Mouse (Mus musculus) stomach, embryonic 15.5 days (tissue): ENCODE data around the gene Rnf224. TPM values are rescaled to one million over a fixed set of nuclear protein-coding genes. Genes with fewer than 3 reads are reported as not detected.

Source experiments
- ATAC-seq: fragments of 200-750 bp; cut with Nextera tagmentation; 2 replicates; pipeline ENCODE4 v1.8.0; 2017; ENCODE audit warnings: low read depth, moderate number of reproducible peaks, moderate TSS enrichment; ENCODE audit not compliant: insufficient read depth, low FRiP score
- H3K27ac ChIP-seq: fragments of 300-500 bp; sonication (generic); 2 replicates; pipeline ENCODE4 v1.5.1; 2015; ENCODE audit warnings: mild to moderate bottlenecking, inconsistent platforms
- H3K27me3 ChIP-seq: fragments of 300-500 bp; sonication (generic); replicated peaks from 2 replicates; pipeline ENCODE4 v1.6.1; 2015; ENCODE audit warnings: inconsistent platforms
- H3K36me3 ChIP-seq: fragments of 300-500 bp; sonication (generic); 2 replicates; pipeline ENCODE4 v1.6.1; 2015; ENCODE audit warnings: inconsistent platforms
- H3K4me1 ChIP-seq: fragments of 300-500 bp; sonication (generic); 2 replicates; pipeline ENCODE4 v1.6.1; 2015; ENCODE audit warnings: inconsistent platforms
- H3K4me2 ChIP-seq: fragments of 300-500 bp; sonication (generic); 2 replicates; pipeline ENCODE4 v1.6.1; 2015; ENCODE audit warnings: mild to moderate bottlenecking, inconsistent platforms
- H3K4me3 ChIP-seq: fragments of 300-500 bp; sonication (generic); replicated peaks from 2 replicates; pipeline ENCODE4 v1.5.1; 2015; ENCODE audit warnings: inconsistent platforms
- H3K9ac ChIP-seq: fragments of 300-500 bp; sonication (generic); 2 replicates; pipeline ENCODE4 v1.6.1; 2015; ENCODE audit warnings: inconsistent platforms
- H3K9me3 ChIP-seq: fragments of 300-500 bp; sonication (generic); 2 replicates; pipeline ENCODE4 v1.6.1; 2016; ENCODE audit warnings: inconsistent platforms
- WGBS: fragments of 180-500 bp; shearing (Covaris S2); methylation state at CpG from one replicate; pipeline ENCODE4 v1.1.7; 2015; 5-methylcytosine and 5-hydroxymethylcytosine counted together
- polyA plus RNA-seq: library from polyadenylated mRNA; unstranded; fragments of >200 nt; fragmentation: Nextera tagmentation; extraction: Ambion mirVana; gene quantifications from 2 replicates; pipeline ENCODE4 v1.2.1, GENCODE M21; 2015

Rnf224 gene
- polyA plus RNA-seq, 1 experiment from 2014 or later: 0.13 TPM

DNA sequence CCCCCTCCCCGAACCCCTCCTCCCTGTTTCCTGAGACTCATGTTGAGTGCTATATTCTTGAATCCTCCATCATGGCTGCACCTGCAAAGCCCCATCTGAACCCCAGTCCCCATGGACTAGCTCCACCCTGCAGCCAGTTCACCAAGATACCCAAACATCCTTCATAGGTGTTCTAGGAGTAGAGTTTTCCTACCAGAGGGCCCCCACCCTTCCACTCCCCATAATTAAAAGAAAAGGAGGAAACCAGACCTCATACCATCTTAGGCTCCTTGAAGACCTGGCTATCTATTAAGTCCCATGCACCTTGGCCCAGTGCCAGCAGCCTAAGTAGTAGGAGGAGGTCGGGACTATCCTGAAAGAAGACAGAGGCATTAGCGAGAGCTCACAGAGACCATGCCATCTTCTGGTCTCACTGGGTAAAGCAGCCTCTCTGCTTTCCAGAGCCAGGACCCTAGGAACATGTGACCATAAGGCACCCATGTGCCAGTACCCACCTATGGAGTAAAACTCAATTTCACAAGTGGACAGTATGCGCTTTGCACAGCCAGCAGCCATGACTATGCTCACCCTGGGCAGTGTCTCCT is 32.9 kb downstream of the Rnf224 start:
- no peak overlapping the region for H3K9ac ChIP-seq
- H3K36me3 ChIP-seq: peaks cover 69% of the 10 kb centered on the region
- no peak overlapping the region for H3K4me3 ChIP-seq
- no peak overlapping the region for H3K4me2 ChIP-seq
- ATAC-seq: 0 out of 2 replicates have a peak, but pooled peaks have one; percentile 16
- WGBS: 58% methylated on average over 4 of the region's 4 CpGs
- no peak overlapping the region for H3K27ac ChIP-seq
- no peaks in the 10 kb centered on the region for H3K27me3 ChIP-seq
- H3K4me1 ChIP-seq: 0 out of 2 replicates have a peak, but pooled peaks cover under 1% of the 10 kb centered on the region
- no peaks in the 10 kb centered on the region for H3K9me3 ChIP-seq

DNA sequence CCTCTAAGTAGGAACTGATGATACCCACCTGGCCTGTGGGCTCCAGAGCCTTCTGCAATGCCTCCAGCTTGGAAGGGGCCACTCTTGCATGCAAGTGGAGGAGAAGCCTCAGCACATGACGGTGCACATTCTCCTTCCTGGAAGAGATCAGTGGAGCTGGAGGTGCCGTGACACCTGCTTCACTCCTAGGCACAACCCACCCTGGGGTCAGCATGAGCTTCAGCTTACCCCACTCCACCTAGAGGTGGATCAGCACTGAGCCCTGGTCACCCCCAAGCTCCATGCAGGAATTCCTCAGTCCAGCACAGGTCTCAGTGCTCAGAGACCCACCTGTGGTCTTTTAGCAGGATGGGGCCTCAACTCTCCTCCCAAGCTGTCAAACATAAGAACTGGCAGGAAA is 36.0 kb downstream of the Rnf224 start:
- Histone ChIP-seq H3K27ac (no peak overlapping the region), H3K4me3 (no peak overlapping the region), H3K4me2 (no peak overlapping the region), H3K4me1 (0 out of 2 replicates have a peak, but pooled peaks cover 3% of the 10 kb centered on the region), H3K27me3 (no peaks in the 10 kb centered on the region), H3K9ac (no peak overlapping the region), H3K36me3 (peaks cover 58% of the 10 kb centered on the region), H3K9me3 (no peaks in the 10 kb centered on the region)
- WGBS: 90% methylated on average over 2 of the region's 2 CpGs
- ATAC-seq: no peak

- Histone ChIP-seq H3K36me3 (peaks cover 34% of the 10 kb centered on the region), H3K4me3 (no peak overlapping the region), H3K9ac (no peak overlapping the region), H3K4me1 (peaks cover 29% of the 10 kb centered on the region), H3K9me3 (no peaks in the 10 kb centered on the region), H3K27ac (0 out of 2 replicates have a peak overlapping the region, but pooled peaks have one; percentile 90), H3K4me2 (no peak overlapping the region), H3K27me3 (0 out of 2 replicates have a peak, but pooled peaks cover 4% of the 10 kb centered on the region)
- no peak for ATAC-seq
Observed at GRCm38 (mm10) chr2:25197946-25198345, 38.6 kb downstream of the Rnf224 start.

GRCm38 (mm10) chr2:25197191-25197590 is 39.4 kb downstream of the Rnf224 start:
- Histone ChIP-seq H3K9me3 (no peaks in the 10 kb centered on the region), H3K9ac (0 out of 2 replicates have a peak overlapping the region, but pooled peaks have one; percentile 4), H3K27me3 (0 out of 2 replicates have a peak, but pooled peaks cover 4% of the 10 kb centered on the region), H3K4me2 (peak overlapping the region; percentile 66), H3K4me1 (peaks cover 29% of the 10 kb centered on the region), H3K4me3 (peak overlapping the region; percentile 43; the same call in 1 of the 2 replicates), H3K36me3 (peaks cover 26% of the 10 kb centered on the region), H3K27ac (peak overlapping the region; percentile 90)
- 22% methylated on average over 2 of the region's 2 CpGs for WGBS
- ATAC-seq: no peak

GRCm38 (mm10) chr2:25196172-25196954 is 40.2 kb downstream of the Rnf224 start, which contains the start of gene Tor4a:
TSS of gene Tor4a (minus strand) at chr2:25196886.
- 0 out of 2 replicates have a peak, but pooled peaks cover 4% of the 10 kb centered on the region for H3K27me3 ChIP-seq
- WGBS: 8% methylated on average over 8 of the region's 8 CpGs
- peaks cover 29% of the 10 kb centered on the region for H3K4me1 ChIP-seq
- no peaks in the 10 kb centered on the region for H3K9me3 ChIP-seq
- H3K4me3 ChIP-seq: peak within 1 kb of the TSS; percentile 43
- peak within 1 kb of the TSS; percentile 90 for H3K27ac ChIP-seq
- peak; percentile 85 for ATAC-seq
- peak within 1 kb of the TSS; percentile 66 for H3K4me2 ChIP-seq
- H3K36me3 ChIP-seq: peaks cover 18% of the 10 kb centered on the region
- H3K9ac ChIP-seq: peak within 1 kb of the TSS; percentile 24

DNA sequence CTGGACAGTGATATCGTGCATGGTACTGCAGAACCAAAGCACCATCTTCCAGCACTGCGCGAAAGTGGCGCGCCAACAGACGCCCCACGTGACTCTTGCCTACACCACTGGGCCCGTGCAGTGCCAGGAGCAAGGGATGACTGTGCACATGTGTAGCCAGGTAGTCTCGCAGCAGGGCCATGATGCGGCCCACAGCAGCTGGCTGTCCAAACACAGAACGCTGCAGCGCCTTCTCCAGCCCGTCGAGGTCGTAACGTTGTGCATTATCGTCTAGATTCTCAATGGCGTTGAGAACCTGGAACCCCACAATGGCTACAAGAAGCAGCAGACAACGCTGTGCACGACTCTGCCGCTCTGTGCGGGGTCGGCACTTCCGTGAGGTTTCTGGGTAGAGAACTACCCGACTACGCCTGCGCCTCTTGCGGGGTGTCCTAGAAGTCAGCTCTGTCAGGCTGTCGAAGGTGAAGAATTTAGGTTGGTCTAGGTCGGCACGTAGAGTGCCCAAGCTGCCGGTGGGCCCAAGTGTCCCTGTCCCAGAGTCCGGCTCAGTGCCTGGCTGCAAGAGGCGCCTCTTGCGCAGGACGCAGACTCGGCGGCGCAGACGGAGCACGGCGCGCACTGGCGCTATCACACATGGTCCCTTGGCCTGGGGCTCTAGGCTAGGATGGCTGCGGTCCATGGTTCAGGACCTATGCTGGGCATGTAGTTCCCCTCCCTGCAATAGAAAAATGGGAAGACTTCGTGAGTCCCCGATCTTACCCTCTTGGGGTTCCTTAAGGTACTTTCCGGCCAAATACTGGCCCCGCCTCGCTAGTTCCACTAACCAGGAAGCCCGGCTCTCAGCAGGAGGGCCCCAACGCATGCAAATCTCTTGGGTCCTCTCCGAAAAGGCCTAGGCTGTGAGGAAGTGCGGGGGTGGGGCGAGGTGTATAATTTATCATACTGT is 41.1 kb downstream of the Rnf224 start:
- peak overlapping the region; percentile 24 for H3K9ac ChIP-seq
- H3K27me3 ChIP-seq: 0 out of 2 replicates have a peak, but pooled peaks cover 4% of the 10 kb centered on the region
- peak overlapping the region; percentile 90 for H3K27ac ChIP-seq
- peak overlapping the region; percentile 66 for H3K4me2 ChIP-seq
- no peaks in the 10 kb centered on the region for H3K9me3 ChIP-seq
- peaks cover 10% of the 10 kb centered on the region for H3K36me3 ChIP-seq
- peaks cover 29% of the 10 kb centered on the region for H3K4me1 ChIP-seq
- 17% methylated on average over 55 of the region's 55 CpGs for WGBS
- peak overlapping the region; percentile 43 for H3K4me3 ChIP-seq
- peak; percentile 21; the same call in 1 of the 2 replicates for ATAC-seq

DNA sequence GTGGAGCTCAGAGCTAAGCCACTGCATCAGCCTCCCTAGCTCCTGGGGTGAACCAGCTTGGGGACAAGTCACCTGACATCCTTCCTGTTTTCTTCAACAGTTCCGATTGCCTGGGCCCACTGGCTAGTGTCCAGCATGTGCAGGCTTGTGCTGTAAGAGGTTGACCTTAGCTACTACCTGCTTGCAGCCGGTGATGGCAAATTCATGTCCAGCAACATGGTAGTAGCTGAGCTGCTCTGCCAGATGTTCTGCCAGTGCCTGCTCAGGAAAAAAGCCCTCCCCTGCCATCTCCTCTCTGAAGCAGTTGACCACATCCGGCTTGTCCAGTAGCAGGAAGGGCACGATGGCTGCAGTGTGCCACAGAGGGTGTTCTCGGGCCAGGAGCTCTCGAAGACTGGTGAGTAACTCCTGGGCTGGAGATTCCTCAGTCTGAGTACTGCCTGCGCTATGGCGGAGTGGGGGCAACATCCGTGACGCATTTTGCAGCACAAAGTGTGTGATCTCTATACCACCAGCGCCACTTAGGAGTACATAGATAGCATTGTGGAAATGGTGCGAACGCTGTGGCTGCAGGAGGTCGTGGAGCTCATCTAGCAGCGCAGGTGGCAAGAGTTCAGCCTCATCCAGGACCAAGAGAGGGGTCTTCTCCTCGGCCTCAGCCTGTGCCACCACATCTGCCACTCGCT is 42.0 kb downstream of the Rnf224 start:
- Histone ChIP-seq H3K4me2 (peak overlapping the region; percentile 66), H3K9me3 (no peaks in the 10 kb centered on the region), H3K4me3 (peak overlapping the region; percentile 43), H3K27me3 (0 out of 2 replicates have a peak, but pooled peaks cover 4% of the 10 kb centered on the region), H3K36me3 (0 out of 2 replicates have a peak, but pooled peaks cover 2% of the 10 kb centered on the region), H3K9ac (no peak overlapping the region), H3K27ac (peak overlapping the region; percentile 90; the same call in 1 of the 2 replicates), H3K4me1 (peaks cover 29% of the 10 kb centered on the region)
- 80% methylated on average over 17 of the region's 17 CpGs for WGBS
- ATAC-seq: no peak

DNA sequence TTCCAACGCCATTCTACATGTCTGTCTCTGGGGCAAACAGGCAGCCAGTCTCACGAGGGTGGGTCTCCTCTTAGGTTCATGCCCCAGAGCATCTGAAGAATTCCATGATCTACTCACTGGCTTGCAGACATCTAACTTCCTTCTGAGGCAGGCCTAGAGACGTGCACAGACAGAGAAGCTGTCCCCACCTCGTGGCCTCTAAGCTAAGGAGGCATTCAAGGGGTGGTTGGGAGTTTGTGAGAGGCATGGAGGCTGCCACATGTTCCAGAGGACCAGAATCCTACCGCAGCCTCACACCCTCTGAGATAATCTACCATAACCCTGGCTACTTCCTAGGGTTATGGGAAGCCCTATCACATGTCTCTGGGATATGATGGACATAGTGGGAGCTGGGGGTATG is 42.6 kb downstream of the Rnf224 start:
- no peaks in the 10 kb centered on the region for H3K9me3 ChIP-seq
- H3K4me2 ChIP-seq: peak overlapping the region; percentile 66
- WGBS: 71% methylated on average over 5 of the region's 5 CpGs
- H3K4me1 ChIP-seq: peaks cover 29% of the 10 kb centered on the region
- H3K27ac ChIP-seq: peak overlapping the region; percentile 67; the same call in 1 of the 2 replicates
- no peak overlapping the region for H3K9ac ChIP-seq
- H3K27me3 ChIP-seq: 0 out of 2 replicates have a peak, but pooled peaks cover 4% of the 10 kb centered on the region
- no peaks in the 10 kb centered on the region for H3K36me3 ChIP-seq
- H3K4me3 ChIP-seq: no peak overlapping the region
- ATAC-seq: no peak

- Histone ChIP-seq H3K4me3 (no peak overlapping the region), H3K9ac (no peak overlapping the region), H3K4me1 (peaks cover 29% of the 10 kb centered on the region), H3K27ac (no peak overlapping the region), H3K9me3 (no peaks in the 10 kb centered on the region), H3K36me3 (no peaks in the 10 kb centered on the region), H3K4me2 (peak overlapping the region; percentile 32), H3K27me3 (0 out of 2 replicates have a peak, but pooled peaks cover 4% of the 10 kb centered on the region)
- 2% methylated on average over 6 of the region's 6 CpGs for WGBS
- ATAC-seq: peak; percentile 79
Observed at GRCm38 (mm10) chr2:25193330-25193770, 43.2 kb downstream of the Rnf224 start.

DNA sequence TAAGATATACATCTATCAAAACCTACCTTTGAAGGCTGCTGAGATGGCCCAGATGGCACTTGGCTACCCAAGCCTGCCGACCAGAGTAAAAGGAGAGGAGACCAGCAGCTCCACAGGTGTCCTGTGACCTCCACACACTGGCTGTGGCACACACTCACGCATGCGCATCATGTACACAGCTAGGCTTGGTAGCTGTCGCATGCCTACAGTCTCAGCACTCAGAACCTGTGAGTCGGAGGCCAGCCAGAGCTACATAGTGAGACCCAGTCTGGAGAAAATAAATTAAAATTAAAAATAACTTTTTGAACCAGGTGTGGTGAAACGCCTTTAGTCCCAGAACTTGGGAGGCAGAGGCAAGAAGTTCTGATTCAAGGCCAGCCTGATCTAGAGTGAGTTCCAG is 48.7 kb downstream of the Rnf224 start:
- WGBS: 81% methylated on average over 6 of the region's 6 CpGs
- H3K36me3 ChIP-seq: no peaks in the 10 kb centered on the region
- H3K9me3 ChIP-seq: no peaks in the 10 kb centered on the region
- H3K4me3 ChIP-seq: no peak overlapping the region
- peaks cover 17% of the 10 kb centered on the region; the same call in 1 of the 2 replicates for H3K27me3 ChIP-seq
- no peak overlapping the region for H3K9ac ChIP-seq
- no peak for ATAC-seq
- H3K4me1 ChIP-seq: 0 out of 2 replicates have a peak, but pooled peaks cover 11% of the 10 kb centered on the region
- no peak overlapping the region for H3K4me2 ChIP-seq
- H3K27ac ChIP-seq: no peak overlapping the region
